Mouse (Mus musculus) testis, adult 2 months (tissue): ENCODE measurements around the gene Prr15l.

Experiments
- CTCF ChIP-seq: fragments of 200-500 bp; IDR thresholded peaks from 2 replicates; pipeline ENCODE4 v1.5.1; 2012; ENCODE audit warnings: low read depth, mild to moderate bottlenecking, inconsistent platforms, low read length, moderate library complexity; ENCODE audit not compliant: control insufficient read depth, insufficient read depth, insufficient replicate concordance
- POLR2A ChIP-seq: fragments of 200-500 bp; IDR thresholded peaks from 2 replicates; pipeline ENCODE4 v1.6.1; 2012; ENCODE audit warnings: low read depth, mild to moderate bottlenecking, inconsistent platforms, low read length, moderate library complexity; ENCODE audit not compliant: control insufficient read depth

DNA sequence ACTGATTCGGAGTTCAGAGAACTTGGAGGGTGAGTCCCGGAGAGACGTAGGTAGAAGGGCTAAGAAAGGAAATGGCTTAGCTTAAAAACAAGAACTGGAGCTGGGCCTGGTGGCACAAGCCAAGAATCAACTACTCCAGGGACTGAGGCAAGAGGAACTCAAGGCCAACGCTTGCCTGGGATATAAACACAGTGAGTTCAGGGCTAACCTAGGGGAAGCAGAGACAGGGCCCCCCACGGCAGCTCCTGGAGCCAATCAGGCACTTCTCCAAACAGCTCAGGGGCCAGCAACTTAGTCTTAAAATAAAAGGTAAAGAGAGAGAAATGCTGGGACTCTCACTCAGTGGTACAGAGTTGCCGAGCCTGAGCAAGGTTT is 10.5 kb downstream of the Prr15l start:
- no peak for TF ChIP-seq CTCF
- no peak for TF ChIP-seq POLR2A
